Mouse (Mus musculus) heart, postnatal 10 days (tissue): ENCODE data around the gene Il15ra. TPM values are rescaled to one million over a fixed set of nuclear protein-coding genes. Genes with fewer than 3 reads are reported as not detected.

ENCODE experiments used
- DNase-seq, 2 experiments: peaks; one replicate each; pipeline ENCODE4 v3.0.0; 2021
- intact Hi-C: fragments of 180-260 bp; cut with DNase I; formaldehyde crosslinking; loops from one replicate; pipeline ENCODE4 v1.15.1; 2025
- total RNA-seq, 2 experiments: library from RNA; stranded (reverse); gene quantifications; 2 replicates each; pipeline ENCODE4 v1.2.3; 2021

Il15ra gene
- total RNA-seq, 2 experiments from 2014 or later = 24.6 to 31.6 TPM

GRCm38 (mm10) chr2:11775121-11775520, 70.0 kb downstream of the Il15ra start:
- intact Hi-C loops = loop anchor here (5.0 kb wide), 1 partner anchor 173 kb away; the partner anchor contains the start of gene Rbm17
- DNase-seq = no peak

- DNase-seq = no peak
- intact Hi-C loops = loop anchor here (5.0 kb wide), 1 partner anchor 174 kb away; the partner anchor contains the start of gene Rbm17
These were observed 71.3 kb downstream of the Il15ra start for GRCm38 (mm10) chr2:11776415-11776814.

DNA sequence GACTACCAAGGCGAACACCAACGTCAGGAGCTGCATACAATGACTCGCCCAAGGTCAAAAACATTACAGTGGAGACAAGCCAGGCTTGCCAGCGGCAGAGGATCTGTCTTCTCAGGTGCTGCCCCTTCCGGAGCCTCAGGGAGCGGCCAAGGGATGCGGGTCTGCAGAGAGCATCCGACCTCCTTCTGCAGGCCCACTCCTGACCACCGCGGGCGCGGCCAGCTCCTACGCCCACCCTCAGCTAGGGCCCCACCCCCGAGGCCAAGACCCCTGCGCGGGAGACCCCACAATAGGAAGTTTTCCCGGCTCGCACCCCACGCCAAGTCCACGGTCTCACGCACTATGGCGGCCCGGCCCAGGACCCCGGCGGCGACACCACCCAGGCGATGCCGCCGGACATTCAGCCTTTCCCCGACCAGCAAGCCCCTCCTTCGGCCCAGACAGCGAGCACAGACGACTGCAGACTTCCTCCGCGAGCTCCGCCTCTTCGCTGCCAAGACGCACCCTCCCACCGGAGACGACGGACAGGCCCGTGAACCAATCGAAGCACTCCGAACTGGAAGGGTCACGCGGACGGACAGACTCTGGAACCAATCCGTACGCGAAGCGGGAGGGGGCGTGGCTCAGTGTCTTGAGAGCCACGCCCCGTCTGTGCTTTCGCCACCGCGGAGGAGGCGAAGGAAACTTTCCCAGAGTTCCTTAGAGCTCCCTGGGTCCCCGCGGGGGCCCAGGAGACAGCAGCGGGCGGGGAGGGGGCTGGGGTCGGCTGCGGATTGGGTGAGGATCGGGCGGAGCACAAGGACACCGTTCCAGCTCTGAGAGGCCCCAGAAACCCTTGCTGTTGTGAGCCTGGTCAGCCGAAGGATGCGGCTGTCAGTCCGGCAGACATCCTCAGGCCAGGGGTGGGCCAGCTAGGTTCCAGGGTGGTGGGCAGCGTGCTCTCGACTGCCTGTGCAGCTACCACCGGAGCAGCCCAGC, 72.3 kb downstream of the Il15ra start, which contains the start of the genes Fbh1 and Ankrd16:
Gene Fbh1 (minus strand): TSS at position 492 of the 978 bp plus-strand sequence.
Gene Ankrd16 (plus strand): TSS at position 786 of the 978 bp plus-strand sequence.
- intact Hi-C loops = loop anchor here (5.0 kb wide), 1 partner anchor 175 kb away; the partner anchor contains the start of gene Rbm17
- peak; percentile 100 for DNase-seq

- DNase-seq = peak; percentile 88 to 90
- intact Hi-C loops = loop anchor here (5.0 kb wide), 1 partner anchor 176 kb away; the partner anchor contains the start of gene Rbm17
These were observed 73.2 kb downstream of the Il15ra start for GRCm38 (mm10) chr2:11778087-11778823.

Other genes with a start within 250 kb of the Il15ra start
- gene Pfkfb3, start 151.2 kb upstream of the Il15ra start, total RNA-seq = 10 to 100 TPM in 1 of 2 experiments, 1 to 10 TPM in 1; 9.9 to 17.4 TPM
- gene Rbm17, start 101.1 kb upstream of the Il15ra start, total RNA-seq = 10 to 100 TPM; 64.9 to 80.2 TPM
- gene Gm17490, start 79.0 kb upstream of the Il15ra start, total RNA-seq = not detected
- gene Il2ra, start 62.5 kb upstream of the Il15ra start, total RNA-seq = under 1 TPM; 0.29 to 0.64 TPM
- 10 to 100 TPM; 77.2 to 80.4 TPM for gene Fbh1, start 72.3 kb downstream of the Il15ra start, total RNA-seq
- 10 to 100 TPM; 27.3 to 31.1 TPM for gene Ankrd16, start 72.6 kb downstream of the Il15ra start, total RNA-seq